ENCODE assay signal across 9 mouse cellular contexts in the genomic region with DNA sequence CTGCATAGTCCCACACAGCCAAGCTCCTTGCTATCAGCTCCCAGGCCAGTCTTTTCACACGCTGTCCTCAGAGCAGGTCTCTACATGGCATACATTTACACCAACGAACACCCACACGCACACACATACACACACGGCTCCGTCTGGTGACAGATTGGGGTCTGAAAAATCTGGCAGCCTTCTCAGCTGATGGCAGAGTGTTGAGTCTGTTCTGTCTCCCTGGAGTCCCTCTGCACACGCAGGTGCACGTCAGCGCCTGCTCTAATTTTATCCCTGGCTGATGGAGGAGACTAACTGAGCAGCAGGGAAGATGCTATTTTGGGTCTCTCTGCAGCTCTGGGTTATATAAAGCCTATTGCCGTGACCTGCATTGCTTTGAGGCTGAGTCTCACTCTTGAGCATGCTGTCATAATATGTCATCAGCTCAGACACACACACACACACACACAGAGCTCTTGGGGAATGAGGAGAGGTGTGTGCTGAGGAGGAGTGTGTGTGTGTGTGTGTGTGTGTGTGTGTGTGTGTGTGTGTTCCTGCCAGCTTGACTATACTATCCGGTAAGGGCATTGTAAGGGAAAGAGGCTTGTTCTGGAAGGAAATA. TPM values are rescaled to one million over a fixed set of nuclear protein-coding genes. Genes with fewer than 3 reads are reported as not detected.
DNase-seq lines count a peak whose midpoint lies in the region; ATAC-seq and TF ChIP-seq lines count a peak whose summit lies in the region.
"Had no signal": no experiment of that assay in that cellular context is flagged by ENCODE, and none has a peak within 500 bp of the region (broad histone marks: within the 10 kb centered on the region; RNA-seq: fewer than 3 reads in every experiment).

No protein-coding gene starts in this region.

- TF ChIP-seq POLR2A in kidney, adult 2 months (IDR thresholded peaks at IDR 0.05; ENCODE audit: low read depth, low read length): no peak

- H3K9me3 ChIP-seq in midbrain, embryonic 10.5 days (replicated peaks): no peaks in the 10 kb centered on the region
- H3K9me3 ChIP-seq in midbrain, embryonic 11.5 days (ENCODE audit: control insufficient read depth, low read length): no peaks in the 10 kb centered on the region
- no peaks in the 10 kb centered on the region for H3K9me3 ChIP-seq in forebrain, embryonic 16.5 days (ENCODE audit: control insufficient read depth, low read length)

- H3K27ac ChIP-seq in midbrain, embryonic 10.5 days (replicated peaks): 0 out of 2 replicates have a peak overlapping the region, but pooled peaks have one; percentile 7
- no peak overlapping the region for H3K27ac ChIP-seq in midbrain, embryonic 11.5 days (ENCODE audit: low read depth, low read length)
- H3K27ac ChIP-seq in forebrain, embryonic 16.5 days (ENCODE audit: low read length): peak overlapping the region; percentile 68
- no peak overlapping the region for H3K27ac ChIP-seq in kidney, adult 2 months (ENCODE audit: insufficient read depth, low read depth, low read length)
- H3K27ac ChIP-seq: kidney, postnatal 0 days had no signal

- no peak overlapping the region for H3K4me3 ChIP-seq in midbrain, embryonic 10.5 days
- no peak overlapping the region for H3K4me3 ChIP-seq in midbrain, embryonic 11.5 days (ENCODE audit: low read depth, low read length)
- H3K4me3 ChIP-seq in forebrain, embryonic 16.5 days (replicated peaks; ENCODE audit: low read length): no peak overlapping the region
- no peak overlapping the region for H3K4me3 ChIP-seq in kidney, adult 2 months (ENCODE audit: insufficient read depth, low read depth, low read length)

- no peak for ATAC-seq in midbrain, embryonic 11.5 days (ENCODE audit: low FRiP score)
- peak; percentile 94 for ATAC-seq in forebrain, embryonic 16.5 days

- no peak overlapping the region for H3K4me2 ChIP-seq in midbrain, embryonic 11.5 days
- H3K4me2 ChIP-seq in forebrain, embryonic 16.5 days (ENCODE audit: low read length): peak overlapping the region; percentile 15

- WGBS in midbrain, embryonic 10.5 days: 82% methylated on average over 10 of the region's 10 CpGs
- WGBS in midbrain, embryonic 11.5 days: 79% methylated on average over 10 of the region's 10 CpGs
- 24% methylated on average over 10 of the region's 10 CpGs for WGBS in forebrain, embryonic 16.5 days
- WGBS in kidney, adult 2 months: 75% methylated on average over 10 of the region's 10 CpGs

- no peak for TF ChIP-seq CTCF in kidney, adult 2 months (conservative IDR thresholded peaks at IDR 0.05; ENCODE audit: insufficient read depth, insufficient read length, low read depth, low read length)

- no peaks in the 10 kb centered on the region for H3K36me3 ChIP-seq in midbrain, embryonic 10.5 days
- H3K36me3 ChIP-seq in midbrain, embryonic 11.5 days (ENCODE audit: control insufficient read depth, insufficient read depth, low read length): no peaks in the 10 kb centered on the region
- no peaks in the 10 kb centered on the region for H3K36me3 ChIP-seq in forebrain, embryonic 16.5 days (ENCODE audit: control insufficient read depth, insufficient read depth)
- H3K36me3 ChIP-seq in kidney, adult 2 months (ENCODE audit: control insufficient read depth, insufficient read depth, low read length): no peaks in the 10 kb centered on the region

- H3K27me3 ChIP-seq in midbrain, embryonic 10.5 days (ENCODE audit: low read depth, poor library complexity, severe bottlenecking): no peaks in the 10 kb centered on the region
- no peaks in the 10 kb centered on the region for H3K27me3 ChIP-seq in midbrain, embryonic 11.5 days (ENCODE audit: control insufficient read depth, insufficient read depth, low read length)
- no peaks in the 10 kb centered on the region for H3K27me3 ChIP-seq in forebrain, embryonic 16.5 days (replicated peaks; ENCODE audit: control insufficient read depth, insufficient read depth, low read length)
- no peaks in the 10 kb centered on the region for H3K27me3 ChIP-seq in kidney, adult 2 months (replicated peaks; ENCODE audit: control insufficient read depth, insufficient read depth, low read length)

- H3K9ac ChIP-seq in midbrain, embryonic 11.5 days (ENCODE audit: low read length): no peak overlapping the region
- no peak overlapping the region for H3K9ac ChIP-seq in forebrain, embryonic 16.5 days (replicated peaks; ENCODE audit: low read depth, low read length)

- intact Hi-C loops in heart, postnatal 14 days (cut with DNase I): loop anchor here (5.0 kb wide), 1 partner anchor 36 kb away; the partner anchor contains the start of gene Fos
- intact Hi-C loops in left cerebral cortex, postnatal 14 days (cut with DNase I): loop anchor here (5.0 kb wide), 1 partner anchor 51 kb away; no protein-coding TSS in a partner anchor

- H3K4me1 ChIP-seq in midbrain, embryonic 10.5 days: peaks cover 27% of the 10 kb centered on the region
- H3K4me1 ChIP-seq in midbrain, embryonic 11.5 days (ENCODE audit: control insufficient read depth, insufficient read depth, low read length): peaks cover 6% of the 10 kb centered on the region
- H3K4me1 ChIP-seq in forebrain, embryonic 16.5 days (replicated peaks; ENCODE audit: control insufficient read depth, insufficient read depth, low read length): peaks cover 27% of the 10 kb centered on the region
- H3K4me1 ChIP-seq in kidney, adult 2 months (ENCODE audit: control insufficient read depth, insufficient read depth, low read length): no peaks in the 10 kb centered on the region

- DNase-seq in midbrain, embryonic 10.5 days (ENCODE audit: low spot score): no peak
- no peak for DNase-seq in midbrain, embryonic 11.5 days (ENCODE audit: low spot score, missing footprints)
- peak; percentile 56 to 68 for DNase-seq in heart, postnatal 14 days
- peak; percentile 88 to 93 for DNase-seq in left cerebral cortex, postnatal 14 days (ENCODE audit: low spot score in 2 of 2)
- peak; percentile 97 for DNase-seq in skeletal muscle tissue, adult 2 months (ENCODE audit: low read depth, low spot score)
- no peak for DNase-seq in kidney, adult 2 months
- no peak for DNase-seq in kidney, postnatal 14 days

RNA-seq across cellular contexts. Expression of gene Fos, which starts 37.6 kb away (rescaled TPM):
- 0.54 and 1.1 TPM in 2 replicates for polyA plus RNA-seq in midbrain, embryonic 10.5 days (2016; fragmentation: Nextera tagmentation; extraction: Ambion mirVana)
- polyA plus RNA-seq in midbrain, embryonic 11.5 days (2014; fragmentation: Nextera tagmentation; extraction: Ambion mirVana): 0.54 and 0.89 TPM in 2 replicates
- 1.9 and 2.4 TPM in 2 replicates for polyA plus RNA-seq in forebrain, embryonic 16.5 days (2015; fragmentation: Nextera tagmentation; extraction: Ambion mirVana)
- 1 to 10 TPM; 4.3 to 5.0 TPM for total RNA-seq in heart, postnatal 14 days (2021)
- 10 to 100 TPM; 31.1 to 40.8 TPM for total RNA-seq in left cerebral cortex, postnatal 14 days (2021)
- 1.2 and 1.3 TPM in 2 replicates for polyA plus RNA-seq in kidney, adult 2 months (2012; rRNA removed)

Comparison
In these comparisons a context has a peak if more than half of its experiments do, and no peak if none do; other contexts are left out.
1. H3K27ac ChIP-seq: peak in midbrain, embryonic 10.5 days (single experiment) and forebrain, embryonic 16.5 days (single experiment); none in midbrain, embryonic 11.5 days (single experiment) and kidney, adult 2 months (single experiment).
2. DNase-seq: peak in heart, postnatal 14 days (2 of 2), left cerebral cortex, postnatal 14 days (2 of 2) and skeletal muscle tissue, adult 2 months (single experiment); none in midbrain, embryonic 10.5 days (single experiment), midbrain, embryonic 11.5 days (single experiment), kidney, adult 2 months (single experiment) and kidney, postnatal 14 days (single experiment).